Mouse (Mus musculus) MEL-GATA-1-ER (cell line): ENCODE measurements around the gene Carmil1.

Experiments
- DNase-seq: peaks from one replicate; pipeline ENCODE4 v3.0.0-alpha.2; 2012; ENCODE audit warnings: low read depth; ENCODE audit errors: extremely low read depth

Gene Carmil1

GRCm38 (mm10) chr13:24049267-24050034 lies 231.1 kb downstream of the Carmil1 start:
- DNase-seq, result no peak

GRCm38 (mm10) chr13:24048611-24049010 lies 232.0 kb downstream of the Carmil1 start:
- DNase-seq, result no peak

- no peak for DNase-seq
Measured at GRCm38 (mm10) chr13:24045271-24045670, 235.3 kb downstream of the Carmil1 start.

DNA sequence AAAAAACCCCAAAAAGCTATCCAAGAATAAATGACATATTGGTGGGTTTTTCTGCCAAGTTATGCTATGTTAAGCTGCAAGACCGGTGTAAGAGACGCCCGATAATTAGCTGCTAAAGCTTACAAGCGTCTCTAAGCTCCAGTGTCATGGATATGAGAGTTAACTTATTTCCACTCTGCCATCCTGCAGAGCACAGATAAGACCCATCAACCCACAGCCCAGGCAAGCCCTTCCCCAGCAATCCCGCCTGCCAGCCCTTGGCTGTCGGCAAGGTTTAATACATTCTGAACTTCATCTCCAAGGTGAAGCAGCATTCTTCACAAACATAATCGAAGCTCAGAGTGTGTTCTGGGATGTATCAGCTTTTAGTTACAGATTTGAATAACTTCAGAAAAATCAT lies 240.4 kb downstream of the Carmil1 start:
- DNase-seq, result peak; percentile 52

GRCm38 (mm10) chr13:24037502-24037901 lies 243.1 kb downstream of the Carmil1 start:
- no peak for DNase-seq

DNA sequence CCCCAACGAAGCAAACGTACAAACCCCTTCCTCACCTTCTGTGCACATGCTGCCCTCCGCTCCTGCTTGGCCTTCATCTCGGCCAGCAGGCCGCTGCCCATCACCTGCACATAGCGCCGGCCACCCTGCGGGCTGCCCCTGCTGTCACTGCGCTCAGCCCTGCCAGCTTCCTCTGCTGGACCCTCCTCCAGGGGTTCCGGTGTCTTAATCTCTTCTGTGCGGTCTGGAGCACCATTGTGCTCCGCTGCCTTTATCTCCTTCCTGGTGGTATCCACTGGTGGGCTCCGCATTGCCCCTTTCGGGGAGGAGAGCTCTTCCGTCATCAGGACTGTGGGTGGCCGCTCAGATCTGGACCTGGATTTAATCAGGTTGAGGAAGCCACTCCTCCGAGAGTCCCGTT lies 244.4 kb downstream of the Carmil1 start:
- no peak for DNase-seq

- no peak for DNase-seq
Measured at GRCm38 (mm10) chr13:24027191-24028170, 253.1 kb downstream of the Carmil1 start.

GRCm38 (mm10) chr13:24018515-24018914 lies 262.1 kb downstream of the Carmil1 start:
- no peak for DNase-seq

- DNase-seq, result peak; percentile 0
Measured at GRCm38 (mm10) chr13:24005528-24005927, 275.1 kb downstream of the Carmil1 start.

- DNase-seq, result no peak
Measured at GRCm38 (mm10) chr13:24001797-24002196, 278.8 kb downstream of the Carmil1 start.

GRCm38 (mm10) chr13:24001081-24001480 lies 279.5 kb downstream of the Carmil1 start:
- DNase-seq, result no peak

GRCm38 (mm10) chr13:23998826-23999225 lies 281.8 kb downstream of the Carmil1 start:
- DNase-seq, result no peak

GRCm38 (mm10) chr13:23994756-23995155 lies 285.8 kb downstream of the Carmil1 start:
- no peak for DNase-seq

DNA sequence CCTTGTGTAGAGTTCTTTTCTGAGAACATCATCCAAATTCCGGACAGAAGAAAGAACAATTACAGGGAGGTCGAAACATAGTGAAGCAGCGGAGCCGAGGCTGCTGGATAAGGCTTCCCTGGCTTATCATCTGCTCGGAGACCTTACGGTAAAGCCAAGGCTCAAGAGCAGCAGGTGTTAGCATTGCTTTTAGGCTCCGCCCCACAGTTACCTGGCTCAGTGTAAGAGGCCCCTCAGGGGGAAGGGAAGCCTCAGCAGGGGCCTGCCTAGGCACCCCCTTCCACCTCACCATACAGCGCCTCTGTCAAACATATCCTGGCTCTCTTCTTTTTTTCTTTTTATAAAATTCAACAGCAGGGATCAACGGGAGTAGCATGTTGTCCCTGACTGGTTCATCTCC lies 286.6 kb downstream of the Carmil1 start:
- no peak for DNase-seq

DNA sequence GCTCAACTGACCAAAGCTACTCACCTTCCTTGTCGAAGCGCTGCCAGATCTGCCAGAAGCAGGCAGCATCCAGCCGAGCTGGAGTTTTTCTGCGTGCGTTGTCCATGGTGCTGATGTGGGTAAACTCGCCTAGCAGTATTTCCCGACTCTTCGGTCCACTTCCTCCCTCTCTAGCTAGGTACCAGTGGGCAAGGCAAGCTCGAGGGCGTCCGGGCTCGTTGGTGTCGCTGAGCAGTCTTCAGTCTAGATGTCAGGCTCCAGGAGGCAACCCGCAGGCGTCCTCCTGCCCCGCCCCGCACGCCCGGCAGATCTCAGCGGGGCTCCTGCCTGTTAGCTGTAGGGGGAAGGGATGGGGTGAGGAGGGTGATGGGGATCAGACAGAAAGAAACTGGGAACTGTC lies 289.7 kb downstream of the Carmil1 start, which contains the start of gene Scgn:
Gene Scgn (minus strand): TSS at position 287 of the 400 bp plus-strand sequence.
- peak; percentile 6 for DNase-seq

- no peak for DNase-seq
Measured at GRCm38 (mm10) chr13:23990451-23990850, 290.1 kb downstream of the Carmil1 start.

DNA sequence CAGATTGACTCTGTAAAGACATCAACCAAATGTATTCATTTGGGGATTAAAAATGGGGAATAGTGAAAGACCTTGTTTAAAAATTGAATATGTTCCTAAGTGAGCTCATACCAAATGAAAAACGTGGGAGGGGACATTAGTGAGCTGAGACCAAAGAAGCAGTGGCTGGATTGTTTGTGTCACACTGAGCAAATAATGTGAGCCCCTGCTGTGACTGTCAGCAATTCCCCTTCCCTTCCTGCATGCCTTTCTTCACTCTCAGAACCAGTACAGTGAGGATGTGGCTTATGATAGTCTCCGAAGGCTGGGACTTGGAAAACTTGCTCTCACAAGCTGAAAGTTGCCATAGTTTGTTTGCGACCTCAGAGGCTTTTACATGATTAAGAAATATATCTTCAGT lies 295.5 kb downstream of the Carmil1 start:
- DNase-seq, result no peak

- DNase-seq, result no peak
Measured at GRCm38 (mm10) chr13:23972271-23972670, 308.3 kb downstream of the Carmil1 start.

- DNase-seq, result no peak
Measured at GRCm38 (mm10) chr13:23971870-23972269, 308.7 kb downstream of the Carmil1 start.

GRCm38 (mm10) chr13:23964909-23965308 lies 315.7 kb downstream of the Carmil1 start:
- no peak for DNase-seq
